Mouse (Mus musculus): ENCODE data around the gene Parp3.

GRCm38 (mm10) chr9:106509356-106509755 is 32.6 kb upstream of the Parp3 start:
- TF ChIP-seq CTCF (IDR thresholded peaks at IDR 0.05) = no peak
- TF ChIP-seq EP300 (IDR thresholded peaks at IDR 0.05) = no peak

Data from lung, postnatal 0 days (tissue).